Mouse (Mus musculus): ENCODE measurements around the gene Ift88.
"Not testable (repeated sequence)": the region's sequence is repeated elsewhere in the genome, so short reads cannot be mapped to it uniquely, and the experiment has no call there.

Ift88 gene

DNA sequence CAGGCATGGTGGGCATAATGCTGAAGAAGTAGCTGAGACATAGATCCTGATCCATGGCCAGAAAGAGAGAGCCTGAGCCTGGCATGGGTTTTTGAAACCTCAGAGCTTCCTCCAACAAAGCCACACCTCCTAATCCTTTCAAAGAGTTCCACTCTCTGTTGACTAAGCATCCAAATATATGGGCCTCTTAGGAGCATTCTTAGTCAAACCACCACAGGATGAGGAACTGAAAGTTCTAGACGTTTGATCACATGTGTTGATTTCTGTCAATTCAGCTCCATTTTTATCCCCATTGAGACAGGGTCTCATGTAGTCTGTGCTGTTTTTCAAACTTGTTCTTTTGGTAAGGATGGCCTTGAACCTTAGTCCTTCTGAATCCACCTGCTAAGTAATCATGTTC lies 28.7 kb downstream of the Ift88 start:
- DNase-seq (ENCODE audit: low read depth, low spot score), result no peak

DNA sequence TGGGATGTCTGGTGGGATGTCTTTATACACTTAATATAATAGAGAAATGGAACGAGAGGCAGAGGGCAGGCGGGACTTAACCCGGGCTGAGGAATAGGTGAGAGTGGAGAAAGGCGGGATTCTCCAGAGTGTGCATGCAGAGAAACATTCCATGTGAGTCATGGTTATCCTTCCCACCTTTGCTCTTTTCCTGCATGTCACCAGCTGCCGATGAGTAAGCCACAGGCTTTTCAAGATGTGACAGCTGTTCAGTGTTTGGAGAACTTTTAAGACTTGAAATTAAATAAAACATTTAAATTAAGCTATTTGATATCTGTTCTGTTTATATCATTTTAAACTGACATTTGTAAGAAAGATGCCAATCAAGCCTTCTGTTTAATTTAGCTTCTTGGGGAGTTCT lies 36.0 kb downstream of the Ift88 start:
- peak; percentile 11 for DNase-seq (ENCODE audit: low read depth, low spot score)

DNA sequence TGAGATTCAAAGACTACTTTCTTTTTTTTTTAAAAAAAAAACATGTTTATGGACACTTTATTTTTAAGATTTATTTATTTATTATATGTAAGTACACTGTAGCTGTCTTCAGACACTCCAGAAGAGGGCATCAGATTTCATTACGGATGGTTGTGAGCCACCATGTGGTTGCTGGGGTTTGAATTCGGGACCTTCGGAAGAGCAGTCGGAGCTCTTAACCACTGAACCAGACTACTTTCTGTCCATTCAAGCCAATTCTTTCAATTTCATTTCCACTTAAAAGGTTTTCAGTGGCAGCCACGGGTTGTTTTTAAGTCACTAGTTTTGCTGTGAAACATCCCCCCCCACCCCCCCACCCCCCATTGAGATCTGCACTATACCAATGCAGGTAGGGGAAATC lies 36.5 kb downstream of the Ift88 start:
- not testable (repeated sequence) for DNase-seq (ENCODE audit: low read depth, low spot score)

DNA sequence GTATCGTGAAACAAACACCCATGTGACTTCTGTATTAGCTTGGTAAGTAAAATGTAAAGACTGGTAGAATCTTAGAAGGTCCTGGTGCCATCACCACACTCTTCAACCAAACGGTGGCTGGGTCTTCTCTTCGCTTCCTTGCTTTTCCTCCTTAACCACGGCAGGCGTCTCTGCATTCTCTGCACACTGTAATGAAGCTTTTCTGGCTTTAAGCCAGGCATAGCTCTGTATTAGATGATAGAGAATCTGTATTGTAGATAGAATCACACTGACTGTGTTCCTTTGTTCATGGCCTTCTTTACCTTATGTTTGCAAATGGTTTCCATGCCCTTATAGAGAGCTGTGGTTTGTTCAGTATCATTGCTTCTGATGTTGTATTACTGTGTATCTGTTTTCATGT lies 39.0 kb downstream of the Ift88 start:
- no peak for DNase-seq (ENCODE audit: low read depth, low spot score)

DNA sequence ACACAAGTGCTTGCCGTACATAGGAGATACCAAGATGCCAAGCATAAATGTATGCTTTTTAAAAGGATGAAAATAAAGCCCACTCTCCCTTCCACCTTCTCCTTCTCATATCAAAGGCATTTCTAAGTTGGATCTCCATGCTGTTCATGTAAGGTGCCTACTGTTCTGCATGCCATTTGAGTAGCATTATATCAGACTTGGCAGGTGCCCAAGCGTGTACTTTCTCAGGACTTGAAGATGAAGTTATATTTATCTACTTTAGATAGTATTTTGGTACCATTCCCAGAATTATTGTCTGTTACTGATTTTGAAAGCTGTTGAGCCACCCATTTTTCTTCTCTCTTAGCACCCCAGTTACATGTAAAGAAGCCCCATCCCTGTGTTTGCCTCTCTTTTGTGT lies 51.2 kb downstream of the Ift88 start:
- no peak for DNase-seq (ENCODE audit: low read depth, low spot score)

DNA sequence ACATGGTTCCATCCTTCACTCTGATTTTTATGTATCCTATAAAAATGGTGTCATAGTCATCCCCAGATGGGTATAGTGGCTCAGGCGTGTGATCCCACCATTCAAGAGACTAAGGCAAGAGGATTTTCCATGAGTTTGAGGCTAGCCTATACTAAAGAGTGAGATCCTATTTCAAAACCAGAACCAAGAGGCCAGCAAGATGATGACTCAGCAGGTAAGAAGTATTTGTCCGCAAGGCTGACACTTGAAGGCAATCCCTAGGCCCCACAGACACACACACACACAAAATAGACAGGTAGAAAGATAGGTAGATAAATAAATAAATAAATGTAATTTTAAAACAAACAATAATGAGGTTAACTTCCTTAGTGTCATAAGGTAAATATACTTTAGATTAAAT lies 58.4 kb downstream of the Ift88 start:
- no peak for DNase-seq (ENCODE audit: low read depth, low spot score)

DNA sequence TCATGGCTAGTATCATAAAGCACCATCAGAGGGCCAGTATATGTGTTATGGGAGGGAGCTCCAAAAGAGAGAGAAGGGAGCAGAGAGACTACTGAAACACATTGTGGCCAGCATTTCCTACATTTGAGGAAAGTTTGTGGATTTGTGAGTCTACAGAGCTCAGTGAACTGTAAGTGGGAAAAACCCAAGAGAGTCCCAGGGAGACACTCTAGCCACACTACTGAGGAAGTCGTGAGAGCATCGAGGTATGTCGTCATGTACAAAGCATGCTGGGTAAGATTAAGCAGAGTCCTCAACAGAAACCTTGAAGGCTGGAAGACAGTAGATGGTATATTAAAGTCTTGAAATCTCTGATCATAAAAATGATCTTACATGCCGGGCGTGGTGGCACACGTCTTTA lies 60.3 kb downstream of the Ift88 start:
- no peak for DNase-seq (ENCODE audit: low read depth, low spot score)

DNA sequence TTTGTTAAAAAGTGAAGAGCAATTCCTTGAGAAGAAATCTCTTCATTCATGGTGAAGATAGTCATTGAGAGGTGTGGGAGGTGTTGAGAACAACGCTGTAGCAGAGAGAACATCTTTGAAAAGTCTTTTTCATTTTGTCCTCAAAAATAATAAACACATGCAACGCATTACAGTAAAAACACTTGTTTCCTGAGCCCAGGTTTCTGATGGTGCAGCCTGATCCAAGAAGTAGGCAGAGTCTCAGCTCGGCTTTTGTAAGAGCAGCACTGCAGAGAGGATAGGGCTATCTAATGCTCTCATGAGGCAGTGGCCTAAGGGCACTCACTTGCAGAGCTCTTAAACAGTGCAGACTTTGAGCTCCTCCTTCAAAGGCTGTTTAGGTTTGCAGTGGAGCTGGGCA lies 65.8 kb downstream of the Ift88 start:
- no peak for DNase-seq (ENCODE audit: low read depth, low spot score)

DNA sequence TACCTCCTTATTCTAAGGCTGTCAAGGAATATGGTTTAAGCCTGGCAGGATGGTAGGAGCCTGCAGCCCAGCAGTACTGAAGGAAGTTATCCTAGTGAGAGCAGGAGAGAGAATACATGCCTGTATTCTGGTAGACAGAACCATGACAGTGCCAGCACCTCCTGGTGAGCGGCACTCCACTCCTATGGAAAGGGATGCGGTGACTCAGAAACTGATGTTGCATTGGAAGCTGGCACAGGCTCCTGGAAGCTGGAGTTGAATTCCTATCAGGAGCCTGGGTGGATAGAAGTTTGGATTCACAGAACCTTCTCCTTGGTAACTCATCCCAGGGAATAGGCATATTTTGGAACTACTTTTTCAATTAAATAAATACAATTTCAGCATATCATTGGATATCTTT lies 70.0 kb downstream of the Ift88 start:
- peak; percentile 9 for DNase-seq (ENCODE audit: low read depth, low spot score)

DNA sequence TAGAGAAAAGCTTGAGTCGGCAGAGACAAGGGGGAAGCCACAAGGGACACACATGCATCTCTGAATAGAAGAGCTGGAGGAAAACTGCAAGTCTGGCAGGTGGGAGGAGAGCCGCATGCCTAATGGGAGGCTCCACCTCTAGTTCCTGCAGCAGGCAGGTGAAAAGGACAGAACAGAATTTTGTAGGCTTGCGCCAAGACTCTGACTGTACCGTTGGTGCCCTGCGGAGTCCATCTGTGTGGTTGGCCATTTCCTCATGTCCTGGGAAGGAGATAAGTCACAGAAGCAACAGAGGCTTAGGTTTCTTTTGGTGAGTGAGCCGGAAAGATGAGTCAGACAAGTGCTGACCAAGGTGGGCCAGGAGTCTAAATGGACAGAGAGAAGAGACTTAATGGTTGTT lies 79.9 kb downstream of the Ift88 start:
- no peak for DNase-seq (ENCODE audit: low read depth, low spot score)

DNA sequence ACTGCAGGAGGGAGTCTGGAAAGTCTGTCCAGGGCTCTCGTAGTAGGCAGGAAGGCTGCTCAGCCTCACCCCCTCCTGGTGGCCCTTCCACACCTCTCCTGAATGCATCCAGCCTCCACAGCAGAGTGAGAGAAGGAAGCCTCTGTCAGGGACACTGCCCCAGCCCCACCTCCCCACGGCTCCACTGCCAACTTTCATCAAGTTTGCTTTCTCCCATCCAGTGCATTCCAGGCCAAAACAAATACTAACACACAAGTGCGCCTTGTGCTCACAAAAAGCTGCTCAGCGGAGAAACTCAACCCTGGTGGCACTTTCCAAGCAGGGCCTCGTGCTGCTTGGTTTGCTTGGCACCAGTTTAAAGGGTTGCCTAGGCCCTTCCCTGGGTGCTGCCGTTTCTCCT lies 85.7 kb downstream of the Ift88 start:
- no peak for DNase-seq (ENCODE audit: low read depth, low spot score)

DNA sequence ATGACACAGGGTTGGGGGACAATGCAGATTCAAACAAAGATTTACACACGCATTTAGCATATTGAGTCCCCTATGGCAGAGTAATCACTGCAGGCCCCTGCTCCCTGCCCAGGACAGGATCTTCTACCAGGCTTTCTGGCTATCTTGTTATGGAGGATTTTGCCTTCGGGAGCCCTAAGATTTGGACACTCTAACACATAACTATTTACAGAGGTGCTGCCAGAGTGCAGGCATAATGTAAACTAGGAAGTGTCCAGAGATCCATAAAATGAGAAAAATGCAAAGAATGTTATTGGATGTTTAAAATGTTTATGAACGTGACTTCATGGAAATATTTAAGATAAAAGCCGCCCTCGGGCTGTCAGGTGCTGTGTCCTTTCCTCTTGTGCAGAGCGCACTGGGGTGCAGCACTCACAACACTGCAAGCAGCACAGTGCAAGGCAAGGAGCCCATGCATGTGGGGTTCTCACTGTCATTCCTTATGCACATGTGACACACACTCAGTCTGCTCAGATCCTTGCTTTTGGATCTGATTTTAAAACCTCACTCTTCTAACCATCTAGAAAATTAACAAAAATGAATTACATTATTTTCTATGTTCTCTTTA lies 91.4 kb downstream of the Ift88 start:
- DNase-seq (ENCODE audit: low read depth, low spot score), result no peak

DNA sequence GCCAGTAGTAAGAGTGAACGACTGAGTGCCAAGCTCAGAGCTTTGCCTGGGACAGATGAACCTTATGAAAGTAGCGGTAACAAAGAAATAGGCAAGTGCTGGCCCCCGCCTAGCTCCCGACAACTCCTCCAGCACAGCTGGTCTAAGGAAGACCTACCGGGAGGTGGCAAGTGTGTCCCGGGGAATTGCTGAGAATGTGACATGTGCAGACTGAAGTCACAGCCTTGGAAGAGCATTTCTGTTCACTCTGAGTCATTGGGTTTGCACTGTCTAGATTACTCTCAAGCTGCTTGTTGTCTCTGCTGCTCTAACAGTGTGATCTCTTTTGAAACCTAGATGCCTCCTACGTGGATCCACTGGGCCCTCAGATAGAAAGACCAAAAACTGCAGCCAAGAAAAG lies 93.1 kb downstream of the Ift88 start:
- no peak for DNase-seq (ENCODE audit: low read depth, low spot score)

DNA sequence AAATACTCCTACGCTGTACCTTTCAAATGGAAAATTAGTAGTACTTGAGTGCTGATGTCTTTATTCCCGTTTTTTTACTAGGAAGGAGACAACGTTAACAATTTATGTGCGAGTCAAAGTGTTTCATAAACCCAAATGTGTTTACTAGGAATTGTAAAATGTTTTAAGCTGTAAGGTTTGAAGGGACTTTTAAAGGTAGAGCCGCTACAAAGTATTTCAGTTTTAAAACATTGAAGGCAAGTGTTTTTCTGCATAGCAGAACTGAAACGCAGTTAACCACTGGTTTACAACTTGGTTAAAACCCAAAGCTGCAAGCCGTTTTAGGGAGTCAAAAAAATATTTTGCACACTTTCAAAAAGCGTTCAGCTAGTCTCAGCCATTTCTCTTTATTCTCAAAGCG lies 99.9 kb downstream of the Ift88 start:
- DNase-seq (ENCODE audit: low read depth, low spot score), result no peak

DNA sequence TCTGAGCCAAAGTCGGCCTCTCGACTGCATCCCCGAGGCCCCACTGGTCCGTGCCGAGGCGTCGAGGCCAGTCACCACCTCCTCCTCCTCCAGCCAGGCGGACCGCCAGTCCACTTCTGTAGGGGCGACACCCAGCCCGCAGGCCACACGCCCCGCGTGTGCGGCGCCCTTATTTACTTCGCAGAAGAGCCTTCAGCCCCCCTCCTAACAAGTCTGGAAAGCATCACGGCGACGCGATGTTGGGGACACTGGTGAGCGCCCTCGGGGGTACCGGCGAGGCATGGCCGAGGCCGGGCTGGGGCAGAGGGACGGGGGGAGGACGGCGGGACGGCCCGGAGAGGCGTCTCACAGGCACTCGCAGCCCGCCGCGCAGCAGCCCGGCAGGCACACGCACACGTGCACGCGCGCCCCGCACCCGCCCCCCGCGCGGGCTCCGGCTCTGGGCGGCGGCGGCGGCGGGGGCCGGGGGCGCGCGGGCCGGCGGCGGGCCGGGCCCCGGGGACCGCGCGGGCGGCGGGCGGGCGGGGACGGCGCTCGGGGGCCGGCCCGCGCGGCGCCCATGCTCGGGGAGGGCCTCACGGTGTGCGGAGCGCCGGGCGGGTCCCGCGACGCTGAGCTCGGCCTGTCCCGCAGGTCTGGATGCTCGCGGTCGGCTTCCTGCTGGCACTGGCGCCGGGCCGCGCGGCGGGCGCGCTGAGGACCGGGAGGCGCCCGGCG lies 101.0 kb downstream of the Ift88 start, which contains the start of gene Il17d:
Gene Il17d, plus strand, starts transcription at position 107 of the 717 bp plus-strand sequence.
- DNase-seq (ENCODE audit: low read depth, low spot score), result no peak

DNA sequence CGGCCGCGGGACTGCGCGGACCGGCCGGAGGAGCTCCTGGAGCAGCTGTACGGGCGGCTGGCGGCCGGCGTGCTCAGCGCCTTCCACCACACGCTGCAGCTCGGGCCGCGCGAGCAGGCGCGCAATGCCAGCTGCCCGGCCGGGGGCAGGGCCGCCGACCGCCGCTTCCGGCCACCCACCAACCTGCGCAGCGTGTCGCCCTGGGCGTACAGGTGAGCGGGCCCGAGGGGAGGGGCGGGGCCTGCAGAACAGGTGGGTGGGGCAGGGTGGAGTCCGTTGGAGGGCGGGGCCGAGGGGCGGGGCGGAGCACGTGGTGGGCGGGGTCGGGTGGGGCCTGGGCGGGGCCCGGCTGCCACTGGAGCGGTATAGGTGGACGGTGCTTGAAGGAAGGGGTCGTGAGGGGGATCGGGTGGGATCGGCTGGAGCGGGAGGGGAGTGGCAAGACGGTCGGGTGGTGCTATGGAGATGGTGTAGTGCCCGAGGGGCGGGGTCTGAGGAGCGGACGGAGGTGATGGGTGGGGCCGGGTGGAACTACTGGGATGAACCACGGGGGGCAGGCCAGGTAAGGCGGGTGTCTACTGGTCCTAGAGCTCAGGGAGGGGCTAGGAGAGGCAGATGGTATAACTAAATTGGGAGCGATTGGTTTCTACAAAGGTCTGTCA lies 101.7 kb downstream of the Ift88 start:
- DNase-seq (ENCODE audit: low read depth, low spot score), result no peak

DNA sequence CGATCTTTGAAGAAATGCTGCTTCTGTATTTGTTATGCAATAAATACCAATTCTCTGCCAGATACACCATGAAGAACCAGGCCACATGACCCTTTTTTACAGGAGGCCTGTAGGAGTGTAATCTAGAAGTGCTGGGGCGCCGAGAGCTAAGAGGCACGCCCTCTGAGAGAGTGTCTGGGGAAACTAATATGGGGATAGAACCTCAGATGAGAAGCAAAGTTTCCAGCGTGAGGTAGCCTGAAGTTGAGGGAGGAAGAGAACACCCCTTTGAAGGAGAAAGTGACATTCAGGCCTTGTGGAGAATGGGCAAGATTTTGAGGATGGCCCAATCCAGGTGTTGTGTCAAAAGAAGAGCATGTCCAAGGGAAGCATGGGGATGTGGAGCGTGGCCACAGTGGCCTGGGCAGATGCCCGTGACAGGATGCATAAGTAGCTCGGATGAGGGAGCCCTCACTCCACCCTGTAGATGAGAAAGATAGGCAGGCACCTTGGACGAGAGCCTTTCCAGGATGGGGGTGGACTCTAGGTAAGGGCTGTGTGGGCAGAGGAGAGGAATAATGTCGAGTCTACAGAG lies 102.3 kb downstream of the Ift88 start:
- no peak for DNase-seq (ENCODE audit: low read depth, low spot score)

DNA sequence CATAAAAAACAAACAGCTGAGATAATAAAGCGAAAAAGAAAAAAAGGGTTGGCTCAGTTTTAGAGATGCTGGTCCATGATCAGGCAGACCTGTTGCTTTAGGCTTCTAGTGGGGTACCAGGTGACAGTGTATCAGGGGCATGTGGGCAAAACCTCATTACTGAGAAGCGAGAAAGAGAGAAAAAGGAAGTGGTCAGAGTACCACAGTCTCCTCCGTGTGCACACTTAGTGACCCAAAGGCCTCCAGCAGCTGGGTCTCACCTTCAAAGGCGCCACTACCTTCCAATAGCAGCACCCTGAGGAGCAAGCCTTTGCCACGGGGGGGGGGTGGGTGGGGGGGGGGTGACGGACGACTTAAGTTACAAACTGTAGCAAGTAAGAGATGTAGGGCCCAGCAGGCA lies 103.3 kb downstream of the Ift88 start:
- no peak for DNase-seq (ENCODE audit: low read depth, low spot score)

DNA sequence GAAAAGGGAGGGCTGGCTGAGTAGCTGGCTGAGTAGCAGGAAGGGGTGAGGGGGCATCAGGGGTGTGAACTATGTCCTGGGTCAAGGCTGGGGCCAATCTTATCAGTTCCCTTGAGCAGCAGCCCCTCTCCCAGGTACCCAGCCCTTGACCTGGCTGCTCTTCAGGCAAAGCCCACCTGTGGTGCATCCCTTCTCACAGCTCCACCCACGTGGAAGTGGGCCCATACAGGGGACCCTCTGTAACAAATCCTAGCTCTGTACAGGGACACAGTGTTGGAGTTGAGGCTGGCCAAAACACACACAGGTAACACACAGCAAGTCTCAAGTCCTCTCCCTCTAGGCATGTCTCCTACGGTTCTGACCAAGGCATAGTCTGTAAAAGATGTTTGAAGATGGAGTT lies 103.7 kb downstream of the Ift88 start:
- DNase-seq (ENCODE audit: low read depth, low spot score), result no peak

DNA sequence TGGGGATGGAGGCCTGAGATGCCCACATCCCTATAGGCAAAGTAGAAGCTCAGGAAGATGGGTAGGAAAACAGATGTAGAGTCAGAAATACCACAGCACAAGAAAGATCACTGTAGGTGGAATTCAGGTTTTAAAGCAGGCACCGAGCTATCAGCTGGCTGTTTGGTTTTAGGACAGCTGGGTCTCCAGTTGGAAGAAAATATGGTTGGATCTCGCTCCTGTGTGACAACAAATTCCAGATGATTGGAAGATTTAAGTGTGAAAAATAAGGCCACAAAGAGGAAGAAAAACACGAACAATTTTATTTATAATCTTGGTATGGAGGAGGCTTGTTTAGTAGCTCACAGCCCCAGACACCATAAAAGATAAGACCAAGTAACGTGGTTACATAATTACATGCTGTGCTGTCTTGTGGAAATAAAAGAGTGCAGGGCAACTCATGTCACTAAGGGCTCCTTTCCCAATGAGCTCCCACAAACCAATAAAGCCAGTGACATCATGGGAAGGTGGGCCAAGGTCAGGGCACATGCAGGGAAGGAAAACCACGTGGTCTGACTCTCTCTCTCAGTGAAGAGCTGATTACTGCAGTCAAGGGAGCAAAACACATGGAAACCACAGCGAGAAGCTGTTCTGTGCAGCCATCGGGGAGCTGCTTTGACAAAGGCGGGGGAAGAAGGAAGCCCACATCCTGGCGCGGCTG lies 105.4 kb downstream of the Ift88 start:
- DNase-seq (ENCODE audit: low read depth, low spot score), result no peak

DNA sequence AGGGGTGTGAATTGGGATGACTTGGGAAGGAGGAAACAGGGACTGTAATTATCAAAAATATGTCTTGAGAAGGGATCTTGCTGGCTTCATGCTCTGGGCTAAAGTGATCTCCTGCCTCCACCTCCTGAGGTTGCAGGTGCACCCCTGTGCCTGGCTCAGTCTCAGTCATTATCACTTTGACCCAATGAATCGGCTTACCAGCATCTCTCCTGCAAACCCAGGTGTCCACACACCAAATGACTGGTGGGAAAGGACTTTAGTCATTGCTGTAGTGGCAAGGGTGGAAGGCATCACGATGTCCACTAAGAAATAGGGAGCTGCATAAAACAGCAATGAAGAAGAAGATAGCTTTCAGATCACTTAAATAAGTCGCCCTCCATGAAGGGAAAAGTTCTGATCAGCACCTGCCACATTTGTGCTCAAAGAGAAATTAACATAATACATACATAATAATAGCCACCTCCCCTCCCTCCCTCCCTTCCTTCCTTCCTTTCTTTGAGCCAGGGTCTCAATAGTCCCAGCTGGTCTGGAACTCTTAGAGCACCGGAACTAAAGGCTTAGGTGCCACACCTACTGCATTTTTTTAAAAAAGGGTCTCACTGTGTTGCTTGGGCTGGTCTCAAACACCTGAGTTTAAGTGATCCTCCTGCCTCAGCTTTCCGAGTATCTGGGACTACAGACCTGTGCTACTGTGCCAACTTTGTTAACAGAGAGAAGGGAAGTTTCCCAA lies 106.1 kb downstream of the Ift88 start:
- DNase-seq (ENCODE audit: low read depth, low spot score), result no peak
